Mouse (Mus musculus) G1E (cell line): ENCODE measurements around the gene Mroh3.

Source experiments
- CTCF ChIP-seq: IDR thresholded peaks from 2 replicates; pipeline ENCODE4 v1.5.1; 2012; ENCODE audit warnings: low read depth, low read length, inconsistent platforms, mixed read lengths
- GATA1 ChIP-seq: IDR thresholded peaks from 2 replicates; pipeline ENCODE4 v1.6.1; 2012; ENCODE audit warnings: borderline replicate concordance, low read length, inconsistent platforms, mixed read lengths
- POLR2AphosphoS5 ChIP-seq: IDR thresholded peaks from 2 replicates; pipeline ENCODE4 v1.6.1; 2012; ENCODE audit warnings: low read depth, low read length, inconsistent platforms; ENCODE audit not compliant: insufficient replicate concordance
- TAL1 ChIP-seq: conservative IDR thresholded peaks from 2 replicates; pipeline ENCODE4 v1.6.1; 2012; ENCODE audit warnings: low read depth, low read length, inconsistent platforms, mixed read lengths

DNA sequence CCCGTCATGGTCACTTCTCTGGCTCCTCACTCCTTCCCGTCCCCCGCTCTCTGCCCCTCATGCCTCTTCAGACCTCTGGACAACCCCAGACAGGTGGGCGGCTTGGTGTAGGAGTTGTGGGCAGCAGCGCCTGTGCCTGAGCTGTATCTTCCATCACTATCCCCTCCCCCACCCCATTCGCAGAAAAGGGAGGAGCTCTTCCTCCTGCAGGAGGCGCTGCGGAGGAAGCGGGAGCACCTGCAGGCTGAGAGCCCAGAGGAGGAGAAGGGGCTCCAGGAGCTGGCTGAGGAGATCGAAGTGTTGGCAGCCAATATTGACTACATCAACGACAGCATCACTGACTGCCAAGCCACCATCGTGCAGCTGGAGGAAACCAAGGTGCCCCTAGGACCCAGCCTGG is 52.8 kb downstream of the Mroh3 start:
- TF ChIP-seq CTCF (no peak), GATA1 (no peak), TAL1 (no peak), POLR2AphosphoS5 (no peak)
